Mouse (Mus musculus) erythroblast, embryonic 14.5 days (primary cell): Measurements from ENCODE around the gene Stk32b.

Source experiments
- GATA1 ChIP-seq: IDR thresholded peaks from 2 replicates; pipeline ENCODE4 v1.6.1; 2012; ENCODE audit warnings: low read length, inconsistent platforms, mixed read lengths
- TAL1 ChIP-seq: IDR thresholded peaks from 3 replicates; pipeline ENCODE4 v1.6.1; 2012; ENCODE audit warnings: low read length, inconsistent platforms, mixed read lengths

DNA sequence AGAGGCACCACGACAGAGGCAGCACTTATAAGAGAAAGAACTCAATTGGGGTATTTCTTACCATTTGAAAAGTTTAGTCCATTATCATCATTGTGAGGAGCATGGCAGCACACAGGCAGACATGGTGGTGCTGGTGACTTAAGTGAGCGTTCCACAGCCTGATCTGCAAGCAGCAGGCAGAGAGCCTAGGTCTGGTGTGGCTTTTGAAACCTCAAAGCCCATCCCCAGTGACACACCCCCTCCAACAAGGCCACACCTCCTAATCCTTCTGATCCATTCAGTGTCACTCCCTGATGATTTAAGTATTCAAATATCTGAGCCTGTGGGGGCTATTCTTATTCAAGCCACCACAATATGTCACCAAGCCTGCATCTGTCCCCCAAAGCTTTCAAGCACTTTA lies 12.0 kb downstream of the Stk32b start:
- TF ChIP-seq TAL1 (no peak), GATA1 (no peak)
